Mouse (Mus musculus) megakaryocyte, embryonic 14.5 days (primary cell): ENCODE measurements around the gene Apoe.

Source experiments
- FLI1 ChIP-seq: IDR thresholded peaks from 2 replicates; pipeline ENCODE4 v1.6.1; 2012; ENCODE audit warnings: low read length, inconsistent platforms, mixed read lengths
- GATA1 ChIP-seq: IDR thresholded peaks from 3 replicates; pipeline ENCODE4 v1.6.1; 2012; ENCODE audit warnings: mixed read lengths, low read length, inconsistent platforms, borderline replicate concordance

DNA sequence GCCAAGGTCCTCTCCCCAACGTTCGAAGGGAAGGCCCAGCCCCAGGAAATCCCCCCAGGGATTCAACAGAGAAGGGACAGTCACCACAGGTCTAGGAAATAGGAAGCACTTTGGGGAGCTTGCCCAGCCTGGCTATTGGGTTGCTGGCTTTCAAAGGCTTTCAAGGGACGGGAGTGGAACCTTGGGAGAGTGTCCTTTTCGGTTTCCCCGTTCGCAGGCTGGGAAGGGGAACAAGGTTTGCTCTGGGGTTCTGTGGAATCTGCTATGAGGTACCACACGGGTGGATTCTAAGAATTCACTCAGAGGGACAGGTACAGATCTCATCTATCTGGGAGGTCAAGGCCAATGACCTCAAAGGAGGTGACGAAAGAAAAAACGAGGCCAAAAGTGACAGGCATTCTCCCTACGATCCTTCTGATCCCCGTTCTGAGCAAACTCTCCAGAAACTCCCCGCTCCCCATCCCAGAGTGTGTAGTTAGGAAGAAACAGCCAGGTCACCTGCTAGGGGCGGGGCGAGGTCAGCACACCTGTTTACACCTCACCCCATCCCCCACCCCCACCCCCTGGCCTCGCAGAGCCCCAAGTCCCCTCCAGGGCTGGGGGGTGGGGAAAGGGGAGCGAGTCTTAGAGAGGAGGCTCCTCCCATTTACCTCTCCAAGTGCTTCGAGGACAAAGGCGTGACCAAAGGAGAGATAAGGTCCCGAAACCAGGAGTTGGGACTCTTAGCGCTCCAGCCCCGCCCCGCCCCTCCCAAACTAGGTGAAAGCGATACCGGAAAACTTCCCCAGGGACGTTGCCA, 48.6 kb upstream of the Apoe start:
- no peak for TF ChIP-seq GATA1
- no peak for TF ChIP-seq FLI1
